Mouse (Mus musculus) E14TG2a.4 (cell line): Measurements from ENCODE around the gene Cd46.

ENCODE experiments used
- CTCF ChIP-seq: conservative IDR thresholded peaks from 2 replicates; pipeline ENCODE4 v1.5.1; 2014; ENCODE audit warnings: low read length
- NANOG ChIP-seq: IDR thresholded peaks from 2 replicates; pipeline ENCODE4 v1.6.1; 2014; ENCODE audit warnings: borderline replicate concordance, low read length, mixed read lengths
- POU5F1 ChIP-seq: IDR thresholded peaks from 2 replicates; pipeline ENCODE4 v1.6.1; 2014; ENCODE audit warnings: low read length, borderline replicate concordance

DNA sequence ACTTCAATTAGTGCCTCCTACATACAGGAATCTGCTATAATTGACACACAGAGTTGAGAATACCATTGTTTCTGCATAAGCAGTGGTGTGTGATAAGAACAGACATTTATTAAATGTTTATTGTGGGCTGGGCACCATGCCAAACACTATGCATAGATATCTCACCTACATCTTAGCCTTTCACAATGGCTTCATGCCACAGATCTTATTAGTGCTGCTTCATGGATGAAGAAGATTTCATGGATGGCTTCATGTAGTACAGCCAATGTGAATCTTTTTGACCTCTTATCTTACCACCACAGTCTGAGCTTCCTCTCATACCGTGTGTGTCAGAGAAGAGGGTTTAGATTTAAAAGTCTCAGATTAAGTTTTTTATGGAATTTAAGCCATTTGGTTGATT lies 87.9 kb downstream of the Cd46 start:
- no peak for TF ChIP-seq CTCF
- no peak for TF ChIP-seq POU5F1
- TF ChIP-seq NANOG, result no peak
